Mouse (Mus musculus): ENCODE measurements around the gene Slc1a7. TPM values are rescaled to one million over a fixed set of nuclear protein-coding genes. Genes with fewer than 3 reads are reported as not detected.

Slc1a7 gene
- total RNA-seq (2021) = under 1 TPM; 0.14 to 0.18 TPM
- long read RNA-seq, partial matches to known transcripts = 0 of 1 reads
- long read RNA-seq, other reads (novel, unspliced or antisense) = 1 of 1 reads

DNA sequence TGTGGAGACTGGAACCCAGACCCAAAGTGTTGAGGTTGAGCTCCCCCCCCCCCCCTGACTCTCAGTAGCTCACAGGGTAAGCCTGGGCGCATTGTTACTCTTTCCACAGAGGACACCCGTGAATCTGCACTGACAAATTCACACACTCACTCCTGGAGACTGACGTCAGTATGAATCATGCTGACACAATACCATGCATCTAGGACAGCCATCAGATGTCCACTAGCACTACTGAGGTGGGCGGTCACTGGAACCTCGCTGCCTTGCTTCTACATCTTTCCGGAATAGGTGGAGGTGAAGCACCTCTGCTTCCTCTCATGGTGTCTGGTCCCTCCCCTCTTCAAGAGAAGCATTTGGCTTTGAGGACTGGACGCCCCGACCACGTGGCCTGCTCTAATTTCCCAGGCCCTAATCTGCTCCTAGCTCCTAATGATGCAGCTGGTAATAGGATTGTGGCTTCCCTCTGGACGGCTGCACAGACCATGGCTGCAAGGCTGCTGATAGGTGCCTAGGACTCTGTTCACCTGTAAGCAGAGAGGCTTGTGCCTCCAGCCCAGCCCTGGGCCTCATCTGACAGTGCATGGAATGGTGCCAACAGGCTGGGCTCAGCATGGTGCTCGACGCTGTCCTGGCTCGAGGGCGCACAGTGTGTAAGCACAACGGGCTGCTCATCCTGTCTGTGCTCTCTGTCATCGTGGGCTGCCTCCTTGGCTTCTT, at the start of gene Slc1a7:
TSS of gene Slc1a7 (plus strand) at position 367 of the 717 bp plus-strand sequence.
- no peak for DNase-seq (ENCODE audit: low spot score in 2 of 2)

DNA sequence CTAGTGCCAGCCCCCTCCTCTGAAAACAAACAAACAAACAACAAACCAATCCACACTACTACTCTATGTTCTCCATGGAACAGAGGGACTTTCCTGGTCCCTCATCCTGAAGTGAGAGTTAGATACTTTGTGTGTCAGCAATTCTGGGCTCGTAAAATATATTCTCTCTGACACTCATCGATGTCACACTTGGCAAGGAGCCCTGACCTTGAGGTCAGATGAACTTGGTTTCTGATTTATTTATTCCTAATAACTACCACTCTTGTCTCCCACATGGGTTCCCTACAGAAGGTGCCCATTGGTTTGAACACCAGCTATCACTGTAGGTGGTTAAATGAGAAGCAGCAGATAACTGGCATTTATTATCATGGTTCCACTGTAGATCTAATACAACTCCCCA, 47.8 kb upstream of the Slc1a7 start:
- no peak for DNase-seq (ENCODE audit: low spot score in 2 of 2)

DNA sequence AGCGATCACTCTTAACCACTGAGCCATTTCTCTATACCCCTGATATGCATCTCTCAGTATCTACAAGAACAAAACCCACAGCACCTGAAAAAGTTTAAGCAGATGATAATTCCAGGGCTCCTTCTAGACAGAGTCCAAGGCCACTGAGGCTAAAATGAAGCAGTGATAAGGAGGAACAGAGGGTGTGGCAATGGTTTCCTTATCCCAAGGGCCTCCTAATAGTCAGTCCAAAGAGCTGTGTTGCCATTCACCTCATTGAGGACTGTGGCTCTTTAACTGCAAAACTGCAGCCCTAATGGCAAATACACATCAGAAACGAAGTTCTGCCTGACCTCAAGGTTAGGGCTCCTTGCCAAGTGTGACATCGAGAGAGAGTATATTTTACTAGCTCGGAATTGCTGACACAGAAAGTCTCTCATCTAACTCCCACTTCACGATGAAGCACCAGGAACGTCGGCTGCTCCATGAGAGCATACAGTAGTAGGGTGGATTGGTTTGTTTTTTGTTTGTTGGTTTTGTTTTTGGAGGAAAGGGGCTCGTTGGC, 46.9 kb upstream of the Slc1a7 start:
- DNase-seq (ENCODE audit: low spot score in 2 of 2) = no peak

DNA sequence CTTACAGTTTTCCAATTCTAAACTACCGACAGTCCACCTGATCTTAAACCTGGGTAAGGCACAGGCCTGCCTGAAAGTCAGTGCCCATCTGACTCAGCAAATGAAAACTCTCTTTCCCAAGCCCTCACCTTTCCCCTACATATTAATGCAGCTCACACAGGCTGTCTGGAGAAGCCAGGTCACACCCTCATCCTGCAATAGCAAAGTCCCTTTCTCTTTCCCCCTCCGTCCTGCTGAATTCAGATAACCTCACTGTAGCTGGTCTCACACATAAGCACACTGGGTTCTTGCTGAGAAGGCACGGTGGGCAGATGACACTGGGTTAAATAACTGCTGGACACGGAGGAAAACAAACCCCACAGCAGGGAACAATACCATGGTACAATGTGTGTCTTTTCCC, 46.2 kb upstream of the Slc1a7 start:
- DNase-seq (ENCODE audit: low spot score in 2 of 2) = no peak

DNA sequence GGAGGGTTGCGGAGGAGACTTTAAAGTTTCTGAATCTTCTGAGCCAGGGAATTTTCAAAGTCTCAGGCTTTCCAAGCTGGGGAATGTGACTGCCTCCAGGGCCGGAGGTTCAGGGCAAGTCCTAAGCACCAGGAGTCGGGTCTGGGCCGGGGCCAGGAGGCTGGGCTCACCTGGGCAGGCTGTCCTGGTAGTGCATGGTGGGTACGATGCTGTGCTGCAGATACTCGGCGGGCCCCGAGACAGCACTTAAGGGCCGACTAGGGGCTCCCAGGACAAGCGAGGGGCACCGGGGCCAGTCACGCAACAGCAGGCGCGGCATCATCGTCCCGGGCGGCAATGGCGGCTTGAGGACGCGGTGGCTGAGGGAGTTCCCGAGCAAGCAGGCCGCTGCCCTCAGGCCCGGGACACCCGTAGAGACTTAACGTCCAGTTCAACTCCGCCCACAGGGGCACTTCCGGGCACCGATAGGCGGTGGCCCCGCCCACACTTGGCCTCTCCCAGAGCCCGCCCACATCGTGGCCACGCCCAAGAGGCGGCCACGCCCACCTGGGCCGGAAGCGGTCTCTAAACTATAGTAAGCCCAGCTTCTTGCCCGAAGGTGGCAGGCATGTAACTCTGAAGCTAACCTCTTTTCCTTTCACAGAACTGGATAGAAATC, 44.9 kb upstream of the Slc1a7 start, which contains the start of gene Cpt2:
TSS of gene Cpt2 (minus strand) at position 466 of the 658 bp plus-strand sequence.
- DNase-seq (ENCODE audit: low spot score in 2 of 2) = peak; percentile 79 to 85

DNA sequence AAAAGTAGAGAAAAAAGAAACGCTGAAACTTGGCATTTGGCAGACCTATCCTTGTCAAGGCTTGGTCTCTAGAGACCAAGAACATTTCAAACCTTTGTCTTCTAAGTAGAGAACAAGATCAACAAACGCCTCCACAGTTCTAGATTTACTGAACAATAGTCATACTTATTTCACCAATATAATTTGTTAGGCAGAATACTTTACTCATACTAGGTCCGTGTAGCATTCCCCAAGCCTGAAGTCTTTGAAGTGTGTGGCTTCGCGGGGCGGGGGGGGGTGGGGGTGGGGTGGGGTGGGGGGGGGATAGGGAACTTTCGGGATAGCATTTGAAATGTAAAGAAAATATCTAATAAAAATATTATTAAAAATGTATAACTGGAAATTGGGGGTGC, 44.3 kb upstream of the Slc1a7 start:
- no peak for DNase-seq (ENCODE audit: low spot score in 2 of 2)

DNA sequence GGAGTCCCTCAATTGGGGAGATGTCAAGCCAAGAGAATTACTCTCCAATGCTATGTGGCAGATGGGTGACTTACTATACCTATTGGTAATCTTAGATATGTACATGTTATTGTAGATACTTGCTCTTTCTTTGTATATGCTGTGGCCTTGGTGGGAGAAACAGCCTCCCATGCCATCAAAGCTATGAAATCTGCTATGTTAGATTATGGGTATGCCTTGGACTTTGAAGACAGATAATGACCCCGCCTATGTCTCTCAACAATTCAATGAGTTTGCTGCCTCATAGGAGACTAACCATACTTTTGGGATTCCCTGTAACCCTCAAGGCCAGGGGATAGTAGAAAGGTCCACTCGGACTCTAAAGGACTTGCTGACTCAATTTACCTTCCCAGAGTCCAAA, 39.9 kb upstream of the Slc1a7 start:
- no peak for DNase-seq (ENCODE audit: low spot score in 2 of 2)

DNA sequence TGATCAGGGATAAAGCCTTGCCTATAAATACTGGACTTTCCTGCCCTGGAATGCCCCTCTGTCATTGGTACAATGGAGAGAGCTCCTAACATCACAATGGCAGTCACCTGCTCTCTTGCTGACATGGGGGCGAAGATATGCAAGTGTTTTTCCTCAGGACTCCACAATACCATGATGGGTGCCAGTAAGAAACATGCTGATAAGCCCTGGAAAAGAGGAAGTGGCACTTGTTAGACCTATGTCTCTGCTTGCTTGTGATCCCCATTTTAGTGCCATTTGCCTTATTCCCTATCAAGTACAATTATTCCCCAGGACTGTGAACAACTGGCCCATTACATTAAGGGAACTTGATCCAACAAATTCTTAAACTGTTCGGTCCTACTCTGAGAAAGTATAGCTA, 39.4 kb upstream of the Slc1a7 start:
- no peak for DNase-seq (ENCODE audit: low spot score in 2 of 2)

DNA sequence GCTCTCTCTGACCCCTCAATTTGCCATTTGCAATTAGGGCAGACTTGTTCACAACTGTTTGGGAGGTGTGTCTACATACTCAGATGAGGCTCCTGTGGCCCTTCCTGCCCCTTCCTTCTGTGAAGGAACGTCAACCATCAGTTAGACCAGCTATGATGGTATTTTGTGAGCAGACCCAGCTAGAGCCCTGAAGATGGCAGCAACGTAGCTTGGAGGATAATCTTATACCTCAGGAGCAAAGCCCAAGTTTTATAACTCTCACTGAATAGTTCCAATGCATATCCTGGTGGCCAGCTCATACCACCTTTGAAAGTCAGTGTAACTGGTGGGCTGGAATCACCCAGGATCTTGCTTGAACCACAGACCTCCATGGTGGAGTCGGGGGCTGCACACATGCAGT, 36.7 kb upstream of the Slc1a7 start:
- no peak for DNase-seq (ENCODE audit: low spot score in 2 of 2)

DNA sequence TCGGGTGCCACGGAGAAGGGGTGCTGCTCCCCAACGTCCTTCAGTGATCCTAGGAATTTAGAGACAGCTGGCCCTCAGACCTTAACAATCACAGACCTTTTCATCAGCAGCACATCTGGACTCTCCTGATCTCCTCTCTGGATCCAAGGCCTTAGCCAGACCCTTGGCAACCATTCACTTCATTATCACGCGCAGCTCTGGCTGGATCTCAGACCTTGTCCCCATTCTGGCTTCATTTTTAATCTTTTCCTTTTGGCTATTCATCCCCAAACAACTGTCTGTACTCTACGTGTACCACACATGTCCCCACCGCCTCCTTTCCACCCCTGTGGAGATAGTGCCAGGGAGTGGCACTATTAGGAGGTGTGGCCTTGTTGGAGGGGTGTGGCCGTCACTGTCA, 34.9 kb upstream of the Slc1a7 start:
- no peak for DNase-seq (ENCODE audit: low spot score in 2 of 2)

DNA sequence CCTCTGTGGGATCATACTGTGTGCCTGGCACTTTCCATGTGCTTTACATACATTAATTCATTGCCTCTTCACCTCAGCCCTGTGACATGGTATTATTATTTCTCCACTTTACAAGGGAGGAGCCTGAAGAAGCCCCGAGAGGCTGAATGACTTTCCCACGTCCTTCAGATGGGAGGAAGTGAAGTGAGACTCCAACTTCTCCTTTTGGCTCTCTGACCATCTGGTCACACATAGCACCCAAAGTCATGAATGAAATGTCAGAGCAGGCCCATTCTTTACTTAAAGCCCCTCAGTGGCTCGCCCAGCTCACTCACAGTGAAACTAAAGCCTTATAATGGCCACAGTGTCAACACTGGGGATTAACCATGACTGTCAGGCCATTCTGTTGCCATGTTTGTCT, 32.9 kb upstream of the Slc1a7 start:
- no peak for DNase-seq (ENCODE audit: low spot score in 2 of 2)

DNA sequence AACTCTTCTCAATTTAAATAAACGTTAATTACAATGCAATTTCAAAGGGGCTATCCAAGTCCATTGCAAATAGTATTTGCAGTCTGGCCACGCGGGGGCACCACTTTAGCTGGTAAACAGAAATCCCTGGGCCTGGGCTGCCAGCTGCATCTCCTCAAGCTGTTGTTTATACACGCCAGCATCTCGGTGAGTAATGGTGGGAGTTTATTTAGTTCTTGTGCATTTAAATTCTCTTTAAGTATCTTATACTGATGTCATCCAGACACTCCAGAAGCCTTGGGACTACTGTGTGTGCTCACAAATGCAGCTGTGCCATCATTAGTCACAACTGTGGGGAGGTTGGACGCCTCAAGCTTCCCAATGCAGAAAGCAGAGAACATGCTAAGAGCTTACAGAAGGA, 30.8 kb upstream of the Slc1a7 start:
- peak; percentile 80 for DNase-seq (ENCODE audit: low spot score in 2 of 2)

DNA sequence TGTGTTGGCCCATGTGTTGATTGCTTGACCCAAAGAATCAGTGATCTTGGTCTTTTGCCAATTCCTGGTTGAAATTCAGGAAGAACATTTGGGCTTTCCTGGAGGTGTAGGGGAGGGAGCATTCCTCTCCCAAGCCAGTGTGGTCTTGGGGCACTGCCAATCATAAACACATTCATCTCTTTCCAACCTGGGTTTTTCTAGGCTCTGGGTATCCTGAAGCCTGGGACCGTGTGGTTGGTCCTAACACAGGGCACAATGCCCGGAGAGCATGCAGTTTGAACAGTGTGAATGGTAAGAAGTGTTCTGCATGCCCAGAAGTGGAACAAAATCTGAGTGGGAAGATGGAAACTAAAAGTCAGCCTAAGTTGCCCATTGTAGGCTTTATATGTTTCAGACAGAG, 30.0 kb upstream of the Slc1a7 start:
- no peak for DNase-seq (ENCODE audit: low spot score in 2 of 2)

DNA sequence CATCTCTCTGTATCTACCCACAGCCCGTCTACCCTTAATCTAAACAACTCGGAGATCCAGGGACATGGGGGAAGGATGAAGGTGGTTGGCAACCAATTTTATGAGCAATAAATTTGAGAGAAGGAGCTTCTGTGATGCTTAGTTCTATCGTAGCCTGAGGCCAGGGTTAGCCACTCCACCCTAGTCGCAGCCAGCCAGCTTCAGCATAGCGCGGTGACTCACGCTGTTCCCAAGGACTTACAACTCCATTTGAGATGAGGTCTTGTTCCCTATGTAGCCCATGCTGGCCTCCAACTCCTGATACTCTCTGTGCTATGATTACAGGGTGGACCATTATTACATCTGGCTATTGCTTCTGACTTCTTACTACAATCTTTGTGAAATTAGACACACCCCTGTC, 25.4 kb upstream of the Slc1a7 start:
- no peak for DNase-seq (ENCODE audit: low spot score in 2 of 2)

DNA sequence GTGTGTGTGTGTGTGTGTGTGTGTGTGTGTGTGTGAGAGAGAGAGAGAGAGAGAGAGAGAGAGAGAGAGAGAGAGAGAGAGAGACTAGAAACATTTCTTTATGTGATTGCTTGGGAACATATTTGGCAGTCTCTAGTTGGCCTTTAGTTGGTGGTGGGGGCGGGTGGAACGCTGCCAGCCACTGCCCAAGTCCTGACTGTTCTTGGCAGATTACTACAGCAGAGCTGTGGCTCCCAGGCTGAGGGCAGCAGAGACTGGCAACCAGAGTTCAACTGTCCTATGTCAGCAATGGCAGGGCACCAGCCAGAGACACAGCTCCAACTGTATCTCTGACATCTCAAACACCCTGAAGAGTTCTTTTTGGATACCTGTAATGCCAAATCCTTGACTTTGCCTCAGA, 24.0 kb upstream of the Slc1a7 start:
- DNase-seq (ENCODE audit: low spot score in 2 of 2) = no peak

DNA sequence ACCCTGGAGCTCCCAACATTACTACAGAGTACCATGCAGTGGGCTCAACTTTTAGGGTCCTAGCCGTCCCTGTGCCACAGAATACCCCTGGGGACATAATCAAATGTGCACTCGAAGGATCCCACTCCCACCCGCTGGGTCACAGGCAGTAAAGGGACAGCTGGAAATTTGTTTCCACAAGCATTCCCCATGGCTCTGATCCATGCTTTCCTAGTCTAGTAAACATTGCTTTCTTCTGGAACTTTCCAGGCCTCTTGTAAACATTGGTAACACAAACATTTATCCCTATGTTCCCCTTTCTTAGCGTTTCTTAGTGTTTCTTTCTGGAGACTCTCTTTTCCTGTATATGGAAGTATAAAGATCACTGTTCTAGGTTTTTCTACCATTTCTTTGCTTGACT, 18.2 kb upstream of the Slc1a7 start:
- DNase-seq (ENCODE audit: low spot score in 2 of 2) = no peak

DNA sequence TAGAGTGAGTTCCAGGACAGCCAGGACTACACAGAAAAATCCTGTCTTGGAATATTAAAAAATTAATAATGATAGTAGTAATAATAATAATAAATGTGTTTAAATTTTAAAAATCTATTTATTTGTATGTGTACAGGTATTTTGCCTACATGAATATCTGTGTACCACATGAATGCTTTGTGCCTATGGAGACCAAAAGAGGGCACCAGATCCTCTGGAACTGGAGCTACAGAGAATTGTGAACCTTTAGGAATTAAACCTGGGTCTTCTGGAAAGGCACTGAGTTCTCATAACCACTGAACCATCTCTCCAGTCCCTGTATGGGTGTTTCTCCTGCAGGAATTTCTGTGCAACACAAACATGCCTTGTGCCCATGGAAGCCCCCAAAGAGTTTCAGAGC, 15.3 kb upstream of the Slc1a7 start:
- DNase-seq (ENCODE audit: low spot score in 2 of 2) = no peak

DNA sequence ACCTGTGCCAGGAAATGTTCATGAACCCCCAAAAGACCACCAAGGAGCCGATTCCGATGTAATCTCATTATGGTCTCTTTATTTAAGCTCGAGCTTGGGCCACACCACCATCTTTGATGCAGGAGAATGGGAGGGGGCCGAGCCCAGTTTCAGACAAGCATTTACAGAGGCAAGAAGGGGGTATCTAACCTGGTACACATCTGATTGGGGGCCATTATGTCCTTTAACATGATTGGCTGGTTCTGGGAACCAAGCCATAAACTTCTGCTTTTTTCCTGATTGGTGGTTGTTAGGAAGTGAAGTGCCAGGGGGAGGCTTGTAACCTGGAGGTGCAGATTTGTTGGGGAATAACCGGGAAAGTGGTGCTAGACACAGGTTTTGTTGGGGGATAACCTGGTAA, 12.4 kb upstream of the Slc1a7 start:
- DNase-seq (ENCODE audit: low spot score in 2 of 2) = no peak

DNA sequence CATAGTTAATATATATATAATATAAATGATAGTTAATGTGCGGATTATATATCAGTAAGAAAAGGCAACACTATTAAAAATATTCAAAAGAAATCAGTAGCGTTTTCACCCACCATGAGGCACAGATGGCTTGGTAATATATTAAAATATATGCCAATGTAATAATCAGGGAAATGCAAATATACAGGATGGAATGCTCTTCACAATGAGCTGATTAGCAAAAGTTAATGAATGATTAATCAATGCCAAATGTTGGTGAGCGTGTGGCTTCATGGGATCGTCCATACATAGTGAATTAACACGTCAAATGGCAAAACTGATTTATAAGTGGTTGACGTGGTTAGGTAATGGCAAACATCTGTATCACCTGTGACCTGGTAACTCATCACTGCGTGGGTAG, 9.6 kb upstream of the Slc1a7 start:
- DNase-seq (ENCODE audit: low spot score in 2 of 2) = no peak

DNA sequence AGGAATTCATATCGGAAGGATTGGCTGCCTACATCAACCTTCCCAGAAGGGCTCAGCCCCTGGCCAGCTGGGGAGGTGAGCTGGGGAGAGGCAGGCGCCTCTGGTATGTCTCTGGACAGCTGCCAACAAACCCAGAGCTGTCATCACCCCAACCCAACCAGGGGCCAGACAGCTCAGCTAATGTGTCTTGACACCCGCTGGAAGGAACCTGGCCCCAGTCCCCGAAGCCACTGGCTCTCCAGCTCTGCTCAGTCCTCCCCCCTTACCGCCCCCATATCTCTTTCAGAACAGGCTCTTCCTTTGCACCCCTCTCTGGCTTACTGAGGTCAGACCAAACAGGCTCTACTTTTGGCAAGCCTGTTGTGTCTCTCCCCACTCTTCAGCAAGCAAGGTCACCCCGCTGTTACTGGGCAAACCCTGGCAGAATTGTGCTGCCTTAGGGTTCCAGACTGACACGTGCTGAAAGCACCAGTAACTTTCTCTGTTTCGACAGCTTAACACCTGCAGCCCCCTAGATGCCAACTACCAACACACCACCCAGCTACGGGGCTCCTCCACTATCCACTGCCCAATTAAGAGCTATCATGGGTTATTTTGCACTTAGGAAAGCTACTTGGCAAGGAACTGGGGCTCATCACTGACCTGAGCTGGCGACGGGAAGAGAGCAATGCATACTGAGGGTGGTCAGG, 5.9 kb upstream of the Slc1a7 start:
- no peak for DNase-seq (ENCODE audit: low spot score in 2 of 2)

DNA sequence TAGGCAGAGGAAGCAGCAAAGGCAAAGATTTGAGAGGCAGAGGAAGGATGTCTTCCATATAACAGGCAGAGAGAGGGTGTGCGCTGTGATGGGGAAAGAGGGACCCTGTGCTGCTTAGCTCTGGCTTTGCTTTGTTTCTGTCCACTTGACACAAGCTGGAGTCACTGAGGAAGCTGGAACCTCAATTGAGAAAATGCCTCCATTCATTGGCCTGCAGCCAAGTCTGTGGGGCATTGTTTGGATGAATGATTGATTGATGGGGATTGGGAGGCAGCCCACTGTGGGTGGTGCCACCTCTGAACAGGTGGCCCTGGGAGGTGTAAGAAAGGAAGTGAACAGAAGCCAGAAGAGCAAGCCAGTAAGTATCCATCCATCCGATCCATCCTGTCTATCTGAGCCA, 5.3 kb upstream of the Slc1a7 start:
- DNase-seq (ENCODE audit: low spot score in 2 of 2) = no peak
